Mouse (Mus musculus) kidney, embryonic 15.5 days (tissue): ENCODE measurements around the gene Taf8. TPM values are rescaled to one million over a fixed set of nuclear protein-coding genes. Genes with fewer than 3 reads are reported as not detected.

Experiments
- ATAC-seq: fragments of 200-750 bp; cut with Nextera tagmentation; replicated peaks from 2 replicates; pipeline ENCODE4 v1.8.0; 2017; ENCODE audit warnings: moderate TSS enrichment; ENCODE audit not compliant: low FRiP score
- H3K27ac ChIP-seq: fragments of 300-500 bp; sonication (generic); 2 replicates; pipeline ENCODE4 v1.5.1; 2015; ENCODE audit warnings: mild to moderate bottlenecking, inconsistent platforms
- H3K27me3 ChIP-seq: fragments of 300-500 bp; sonication (generic); 2 replicates; pipeline ENCODE4 v1.6.1; 2015; ENCODE audit warnings: inconsistent platforms
- H3K36me3 ChIP-seq: fragments of 300-500 bp; sonication (generic); 2 replicates; pipeline ENCODE4 v1.6.1; 2015; ENCODE audit warnings: inconsistent platforms
- H3K4me1 ChIP-seq: fragments of 300-500 bp; sonication (generic); 2 replicates; pipeline ENCODE4 v1.6.1; 2015; ENCODE audit warnings: inconsistent platforms
- H3K4me2 ChIP-seq: fragments of 300-500 bp; sonication (generic); 2 replicates; pipeline ENCODE4 v1.6.1; 2015; ENCODE audit warnings: moderate library complexity, mild to moderate bottlenecking, inconsistent platforms
- H3K4me3 ChIP-seq: fragments of 300-500 bp; sonication (generic); replicated peaks from 2 replicates; pipeline ENCODE4 v1.5.1; 2015; ENCODE audit warnings: mild to moderate bottlenecking, inconsistent platforms
- H3K9ac ChIP-seq: fragments of 300-500 bp; sonication (generic); 2 replicates; pipeline ENCODE4 v1.6.1; 2015; ENCODE audit warnings: mild to moderate bottlenecking, inconsistent platforms
- H3K9me3 ChIP-seq: fragments of 300-500 bp; sonication (generic); replicated peaks from 2 replicates; pipeline ENCODE4 v1.6.1; 2016; ENCODE audit warnings: inconsistent platforms
- WGBS: fragments of 180-500 bp; shearing (Covaris S2); methylation state at CpG from one replicate; pipeline ENCODE4 v1.1.7; 2015; ENCODE audit warnings: mixed read lengths; 5-methylcytosine and 5-hydroxymethylcytosine counted together
- polyA plus RNA-seq: library from polyadenylated mRNA; unstranded; fragments of >200 nt; fragmentation: Nextera tagmentation; extraction: Ambion mirVana; gene quantifications from 2 replicates; pipeline ENCODE4 v1.2.1, GENCODE M21; 2015

Taf8 gene
- polyA plus RNA-seq, result 32.2 and 37.0 TPM in 2 replicates

DNA sequence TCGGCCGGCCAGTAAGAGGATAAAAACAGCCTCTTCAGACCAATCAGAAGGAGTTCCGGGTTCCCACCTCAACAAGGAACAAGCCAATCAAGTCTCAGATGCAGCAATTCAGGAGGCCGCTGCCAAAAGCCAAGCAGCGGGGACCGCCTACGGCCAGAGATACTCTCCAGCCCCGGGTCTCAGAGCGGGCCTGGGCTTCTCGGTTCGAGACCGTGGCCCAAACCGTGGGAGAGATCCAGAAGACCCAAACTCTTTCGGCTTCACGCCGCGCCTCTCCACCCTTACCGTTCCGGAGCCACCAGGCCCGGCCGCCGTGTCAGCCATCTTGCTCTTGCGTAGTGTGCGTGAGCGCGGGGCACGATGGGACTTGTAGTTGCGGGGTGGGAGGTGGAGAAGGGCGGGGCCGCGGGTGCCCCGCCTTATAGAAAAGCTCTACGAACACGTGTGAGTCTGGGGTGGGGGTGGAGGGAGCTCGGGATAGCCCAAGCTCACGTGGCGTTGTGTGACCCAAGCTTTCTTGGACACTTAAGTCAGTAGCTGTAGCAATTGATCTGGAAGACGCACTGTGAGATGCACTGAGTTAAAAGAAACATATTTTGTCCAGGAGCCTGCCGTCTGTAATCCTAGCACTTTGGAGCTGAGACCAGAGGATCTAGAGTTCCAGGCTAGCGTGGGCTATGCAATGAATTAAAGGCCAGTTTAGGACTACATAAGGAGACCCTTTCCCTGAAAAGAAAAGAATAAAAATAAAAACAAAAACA is at the start of gene Taf8:
Gene Taf8, minus strand, starts transcription at position 347 of the 761 bp plus-strand sequence.
- Histone ChIP-seq H3K4me3 (peak within 1 kb of the TSS; percentile 69), H3K9ac (peak within 1 kb of the TSS; percentile 71), H3K27me3 (no peaks in the 10 kb centered on the region), H3K4me1 (peaks cover 35% of the 10 kb centered on the region), H3K36me3 (peaks cover 34% of the 10 kb centered on the region), H3K27ac (peak within 1 kb of the TSS; percentile 74), H3K4me2 (peak within 1 kb of the TSS; percentile 92), H3K9me3 (no peaks in the 10 kb centered on the region)
- WGBS, result 1% methylated on average over 40 of the region's 40 CpGs
- peak; percentile 94 for ATAC-seq

DNA sequence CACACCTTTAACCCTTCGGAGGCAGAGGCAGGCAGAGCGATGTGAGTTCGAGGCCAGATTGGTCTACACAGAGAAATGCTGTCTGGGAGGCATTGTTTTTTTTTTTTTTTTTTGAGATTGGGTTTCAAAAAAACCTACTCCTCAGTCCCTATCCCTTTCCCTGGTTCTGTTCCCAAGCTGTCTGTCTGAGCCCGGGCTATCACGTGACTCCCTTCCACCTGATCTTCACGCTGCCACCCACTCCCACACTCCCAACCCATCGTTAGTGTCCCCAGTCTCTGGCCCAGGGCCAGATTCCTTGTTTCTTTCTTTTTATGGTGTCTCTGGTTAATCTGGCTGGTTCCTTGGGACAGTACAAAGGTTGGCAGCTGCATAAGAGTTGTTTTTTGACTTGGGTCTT is 49.0 kb upstream of the Taf8 start:
- Histone ChIP-seq H3K4me1 (peaks cover 3% of the 10 kb centered on the region; the same call in 1 of the 2 replicates), H3K9ac (no peak overlapping the region), H3K4me3 (no peak overlapping the region), H3K27ac (no peak overlapping the region), H3K36me3 (no peaks in the 10 kb centered on the region), H3K9me3 (no peaks in the 10 kb centered on the region), H3K4me2 (no peak overlapping the region), H3K27me3 (no peaks in the 10 kb centered on the region)
- 55% methylated on average over 7 of the region's 7 CpGs for WGBS
- ATAC-seq, result no peak

DNA sequence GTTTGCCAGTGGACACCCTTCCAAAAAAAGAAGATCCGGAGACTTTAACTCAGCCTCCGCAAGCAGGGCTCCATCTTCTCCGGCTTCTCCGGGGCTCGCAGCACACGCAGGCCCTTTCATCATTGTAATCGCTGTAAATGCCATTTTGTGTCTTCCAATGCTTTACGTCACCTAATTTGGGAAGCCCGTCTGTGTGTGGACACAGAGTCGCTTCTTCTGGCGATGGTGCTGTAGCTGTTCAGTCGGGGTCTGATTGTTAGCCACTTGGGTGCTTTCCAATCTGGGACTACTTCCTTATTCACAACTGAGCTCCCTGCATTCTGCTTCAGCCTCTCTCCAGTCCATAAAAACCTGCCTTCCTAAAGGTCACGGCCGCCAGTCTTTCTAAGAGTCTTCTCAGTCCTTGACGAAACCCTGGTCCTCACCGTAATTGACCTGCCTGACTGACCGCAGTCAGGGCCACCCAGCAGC is 43.8 kb upstream of the Taf8 start:
- H3K4me2 ChIP-seq, result no peak overlapping the region
- no peak overlapping the region for H3K9ac ChIP-seq
- no peaks in the 10 kb centered on the region for H3K9me3 ChIP-seq
- peaks cover 3% of the 10 kb centered on the region; the same call in 1 of the 2 replicates for H3K4me1 ChIP-seq
- no peak overlapping the region for H3K4me3 ChIP-seq
- no peaks in the 10 kb centered on the region for H3K36me3 ChIP-seq
- H3K27me3 ChIP-seq, result no peaks in the 10 kb centered on the region
- 77% methylated on average over 17 of the region's 17 CpGs for WGBS
- ATAC-seq, result no peak
- no peak overlapping the region for H3K27ac ChIP-seq

- no peak overlapping the region for H3K9ac ChIP-seq
- H3K4me1 ChIP-seq, result peaks cover 3% of the 10 kb centered on the region; the same call in 1 of the 2 replicates
- ATAC-seq, result no peak
- H3K36me3 ChIP-seq, result no peaks in the 10 kb centered on the region
- WGBS, result 94% methylated on average over 12 of the region's 12 CpGs
- no peak overlapping the region for H3K4me3 ChIP-seq
- H3K4me2 ChIP-seq, result no peak overlapping the region
- no peaks in the 10 kb centered on the region for H3K27me3 ChIP-seq
- H3K9me3 ChIP-seq, result no peaks in the 10 kb centered on the region
- H3K27ac ChIP-seq, result no peak overlapping the region
Observed at GRCm38 (mm10) chr17:47545154-47545553, 43.1 kb upstream of the Taf8 start.

DNA sequence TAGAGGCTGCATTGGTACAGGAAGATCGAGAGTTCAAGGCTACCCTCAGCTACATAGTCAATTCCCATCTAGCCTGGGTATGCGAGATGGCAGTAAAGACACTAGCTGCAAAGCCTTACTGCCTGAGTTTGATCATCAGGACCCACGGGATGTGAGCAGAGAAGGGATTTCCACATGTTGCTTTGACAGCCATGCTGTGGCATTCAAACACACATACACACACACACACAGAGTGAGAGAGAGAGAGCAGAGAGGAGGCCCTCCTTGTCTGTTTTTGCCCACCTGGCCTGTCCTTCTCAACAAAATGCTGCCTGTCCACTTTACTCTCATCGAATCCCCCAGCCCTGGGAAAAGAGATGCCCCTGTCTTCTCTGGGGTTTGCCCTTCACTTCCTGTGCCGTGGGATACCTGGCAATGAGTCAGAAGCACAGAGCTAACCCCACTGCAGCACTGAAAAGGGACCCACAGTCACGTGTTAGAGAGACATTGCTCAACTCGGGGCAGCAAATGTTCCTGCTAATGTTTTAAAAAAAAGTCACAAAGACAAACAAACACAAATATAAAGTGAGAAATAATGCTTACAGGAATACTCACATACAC is 41.1 kb upstream of the Taf8 start:
- Histone ChIP-seq H3K4me2 (no peak overlapping the region), H3K27ac (no peak overlapping the region), H3K36me3 (no peaks in the 10 kb centered on the region), H3K9ac (no peak overlapping the region), H3K27me3 (no peaks in the 10 kb centered on the region), H3K4me1 (peaks cover 3% of the 10 kb centered on the region; the same call in 1 of the 2 replicates), H3K4me3 (no peak overlapping the region), H3K9me3 (no peaks in the 10 kb centered on the region)
- 82% methylated on average over 7 of the region's 7 CpGs for WGBS
- ATAC-seq, result no peak

DNA sequence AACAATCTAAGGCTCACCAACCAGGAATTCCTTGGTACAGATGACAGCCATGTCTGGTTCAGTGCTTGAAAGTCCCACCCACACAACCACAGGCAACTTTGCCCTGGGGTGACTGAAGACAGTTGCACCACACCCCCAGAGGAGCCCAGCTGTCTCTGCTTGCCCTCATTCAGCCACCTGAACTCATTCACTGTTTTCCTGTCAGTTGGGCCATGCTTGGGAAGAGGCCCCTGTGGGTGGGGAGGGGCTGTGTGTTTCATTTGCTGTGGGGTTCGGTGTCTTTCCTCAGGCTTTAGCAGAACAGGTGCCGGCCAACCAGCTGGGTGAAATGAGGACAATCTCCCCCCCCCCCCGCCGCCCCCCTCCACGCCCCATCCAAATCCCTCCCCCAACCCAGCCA is 40.0 kb upstream of the Taf8 start:
- H3K27ac ChIP-seq, result no peak overlapping the region
- H3K4me1 ChIP-seq, result peaks cover 3% of the 10 kb centered on the region; the same call in 1 of the 2 replicates
- H3K9me3 ChIP-seq, result no peaks in the 10 kb centered on the region
- no peak overlapping the region for H3K4me3 ChIP-seq
- H3K4me2 ChIP-seq, result no peak overlapping the region
- whole genome bisulfite sequencing, result 61% methylated on average over 5 of the region's 5 CpGs
- no peak overlapping the region for H3K9ac ChIP-seq
- no peaks in the 10 kb centered on the region for H3K27me3 ChIP-seq
- no peak for ATAC-seq
- H3K36me3 ChIP-seq, result no peaks in the 10 kb centered on the region

DNA sequence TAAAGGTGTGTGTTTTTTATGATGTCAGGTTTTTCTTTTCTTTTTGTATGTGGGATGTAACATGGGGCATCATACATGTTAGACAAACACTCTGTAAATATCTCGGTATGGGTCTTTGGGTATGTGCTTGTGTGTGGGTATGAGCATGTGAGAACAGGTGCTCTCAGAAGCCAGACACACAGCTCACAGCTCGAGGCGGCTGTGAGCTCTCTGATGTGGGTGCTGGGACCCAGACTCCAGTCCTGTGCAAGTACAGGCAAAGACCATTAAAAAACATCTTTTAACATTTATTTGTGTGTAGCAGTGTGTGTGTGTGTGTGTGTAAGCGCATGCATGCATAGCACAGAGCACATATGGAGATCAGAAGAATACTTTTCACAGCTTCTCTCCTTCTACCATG is 37.0 kb upstream of the Taf8 start:
- Histone ChIP-seq H3K36me3 (no peaks in the 10 kb centered on the region), H3K9me3 (no peaks in the 10 kb centered on the region), H3K4me1 (peaks cover 3% of the 10 kb centered on the region; the same call in 1 of the 2 replicates), H3K4me3 (no peak overlapping the region), H3K9ac (no peak overlapping the region), H3K27ac (no peak overlapping the region), H3K27me3 (no peaks in the 10 kb centered on the region), H3K4me2 (no peak overlapping the region)
- ATAC-seq, result no peak
- WGBS, result 94% methylated on average over 4 of the region's 4 CpGs

DNA sequence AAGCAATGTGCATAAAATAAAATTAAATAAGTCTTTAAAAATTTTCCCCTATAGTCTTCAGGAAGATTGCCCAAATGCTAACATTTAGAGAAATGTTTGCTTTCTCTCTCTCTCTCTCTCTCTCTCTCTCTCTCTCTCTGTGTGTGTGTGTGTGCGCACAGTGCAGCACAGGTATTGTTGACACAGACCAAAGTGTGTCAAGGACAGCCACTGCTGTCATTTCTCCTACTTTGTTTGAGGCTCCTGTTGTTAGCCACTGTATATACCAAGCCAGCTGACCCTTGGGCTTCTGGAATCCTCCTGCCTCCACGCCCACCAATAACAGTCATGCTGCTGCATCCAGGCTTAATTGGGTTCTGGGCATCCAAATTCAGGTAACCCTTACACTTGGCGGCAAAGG is 36.0 kb upstream of the Taf8 start:
- Histone ChIP-seq H3K4me1 (peaks cover 3% of the 10 kb centered on the region; the same call in 1 of the 2 replicates), H3K4me2 (no peak overlapping the region), H3K27ac (no peak overlapping the region), H3K27me3 (no peaks in the 10 kb centered on the region), H3K9me3 (no peaks in the 10 kb centered on the region), H3K4me3 (no peak overlapping the region), H3K9ac (no peak overlapping the region), H3K36me3 (no peaks in the 10 kb centered on the region)
- no peak for ATAC-seq
- WGBS, result 89% methylated on average over 3 of the region's 3 CpGs

DNA sequence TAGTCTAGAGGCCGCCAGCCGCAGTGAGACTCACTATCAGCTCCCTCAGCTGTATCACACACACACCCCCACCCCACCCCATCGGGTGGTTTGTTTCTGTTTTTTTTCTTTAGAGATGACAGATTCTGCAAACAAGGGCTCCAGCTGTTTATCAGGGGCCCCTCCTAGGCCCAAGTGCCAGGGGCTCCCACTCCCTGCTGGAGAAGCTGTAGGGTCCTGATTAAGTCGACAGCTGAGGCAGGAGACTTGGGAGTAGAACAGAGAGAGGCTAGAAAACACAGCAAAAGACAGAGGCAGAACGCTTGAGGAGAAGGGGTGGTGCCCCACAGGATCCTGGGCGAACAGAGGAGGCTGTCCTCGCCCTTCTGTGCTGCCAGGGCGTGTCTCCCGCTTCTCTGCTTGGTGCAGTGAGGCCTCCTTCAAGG is 33.7 kb upstream of the Taf8 start:
- peaks cover 4% of the 10 kb centered on the region; the same call in 1 of the 2 replicates for H3K4me1 ChIP-seq
- H3K4me3 ChIP-seq, result no peak overlapping the region
- no peak overlapping the region for H3K27ac ChIP-seq
- 84% methylated on average over 9 of the region's 9 CpGs for WGBS
- no peak overlapping the region for H3K4me2 ChIP-seq
- H3K36me3 ChIP-seq, result no peaks in the 10 kb centered on the region
- H3K9me3 ChIP-seq, result no peaks in the 10 kb centered on the region
- H3K9ac ChIP-seq, result no peak overlapping the region
- ATAC-seq, result peak; percentile 79
- H3K27me3 ChIP-seq, result no peaks in the 10 kb centered on the region

- no peak overlapping the region for H3K9ac ChIP-seq
- H3K36me3 ChIP-seq, result no peaks in the 10 kb centered on the region
- H3K4me1 ChIP-seq, result peaks cover 4% of the 10 kb centered on the region; the same call in 1 of the 2 replicates
- no peak overlapping the region for H3K4me2 ChIP-seq
- no peak overlapping the region for H3K4me3 ChIP-seq
- no peak overlapping the region for H3K27ac ChIP-seq
- ATAC-seq, result no peak
- no peaks in the 10 kb centered on the region for H3K27me3 ChIP-seq
- WGBS, result 95% methylated on average over 13 of the region's 13 CpGs
- H3K9me3 ChIP-seq, result no peaks in the 10 kb centered on the region
Observed at GRCm38 (mm10) chr17:47533691-47534090, 31.6 kb upstream of the Taf8 start.

DNA sequence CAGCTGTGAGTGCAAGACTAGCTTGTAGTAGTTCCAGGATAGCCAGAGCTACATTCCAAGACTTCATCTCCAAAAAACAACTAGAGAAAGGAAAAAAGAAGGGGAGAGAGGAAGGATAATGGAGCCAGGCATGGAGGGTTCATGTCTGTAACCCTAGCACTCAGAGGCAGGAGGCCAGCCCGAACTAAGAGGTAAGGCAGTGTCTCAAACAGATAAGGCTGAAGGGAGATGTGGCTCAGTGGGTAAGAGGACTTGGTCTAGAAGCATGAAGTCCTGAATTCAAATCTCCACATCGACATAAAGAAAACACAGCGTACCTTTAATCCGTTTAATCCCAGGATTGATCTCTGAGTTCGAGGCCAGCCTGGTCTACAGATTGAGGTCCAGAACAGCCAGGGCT is 30.3 kb upstream of the Taf8 start:
- H3K36me3 ChIP-seq, result no peaks in the 10 kb centered on the region
- H3K9ac ChIP-seq, result no peak overlapping the region
- H3K27me3 ChIP-seq, result no peaks in the 10 kb centered on the region
- 92% methylated on average over 5 of the region's 5 CpGs for WGBS
- no peaks in the 10 kb centered on the region for H3K9me3 ChIP-seq
- H3K4me1 ChIP-seq, result peaks cover 16% of the 10 kb centered on the region
- no peak overlapping the region for H3K27ac ChIP-seq
- ATAC-seq, result no peak
- H3K4me3 ChIP-seq, result no peak overlapping the region
- H3K4me2 ChIP-seq, result no peak overlapping the region

DNA sequence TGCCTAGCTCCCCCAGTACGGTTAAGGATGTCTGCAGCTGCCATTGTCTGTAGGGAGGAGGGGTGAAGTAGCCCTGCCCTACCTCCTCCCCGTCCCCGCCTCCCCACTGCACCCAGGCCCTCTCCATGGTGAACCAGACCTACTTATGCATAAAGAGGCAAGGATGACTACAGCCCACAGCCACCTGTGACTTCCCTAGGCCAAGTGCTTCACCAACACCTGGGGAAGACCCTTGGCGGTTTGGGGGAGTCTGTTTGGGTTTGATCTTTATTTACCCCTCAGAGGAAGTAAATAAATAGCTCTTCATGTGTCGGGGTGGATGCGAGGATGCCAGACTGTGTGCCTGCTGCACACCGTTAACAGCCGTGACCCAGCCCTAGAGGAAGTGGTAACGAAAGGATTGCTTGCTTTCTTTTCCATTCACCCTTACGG is 29.3 kb upstream of the Taf8 start:
- WGBS, result 60% methylated on average over 10 of the region's 10 CpGs
- no peaks in the 10 kb centered on the region for H3K36me3 ChIP-seq

More for the DNA sequence above, 29.3 kb upstream of the Taf8 start:
- no peak overlapping the region for H3K9ac ChIP-seq
- no peak overlapping the region for H3K4me3 ChIP-seq
- ATAC-seq, result no peak
- no peak overlapping the region for H3K4me2 ChIP-seq
- no peaks in the 10 kb centered on the region for H3K27me3 ChIP-seq
- H3K4me1 ChIP-seq, result peaks cover 23% of the 10 kb centered on the region
- H3K27ac ChIP-seq, result no peak overlapping the region
- no peaks in the 10 kb centered on the region for H3K9me3 ChIP-seq
